Mouse (Mus musculus): ENCODE data around the gene Ankrd33b.

Gene Ankrd33b

DNA sequence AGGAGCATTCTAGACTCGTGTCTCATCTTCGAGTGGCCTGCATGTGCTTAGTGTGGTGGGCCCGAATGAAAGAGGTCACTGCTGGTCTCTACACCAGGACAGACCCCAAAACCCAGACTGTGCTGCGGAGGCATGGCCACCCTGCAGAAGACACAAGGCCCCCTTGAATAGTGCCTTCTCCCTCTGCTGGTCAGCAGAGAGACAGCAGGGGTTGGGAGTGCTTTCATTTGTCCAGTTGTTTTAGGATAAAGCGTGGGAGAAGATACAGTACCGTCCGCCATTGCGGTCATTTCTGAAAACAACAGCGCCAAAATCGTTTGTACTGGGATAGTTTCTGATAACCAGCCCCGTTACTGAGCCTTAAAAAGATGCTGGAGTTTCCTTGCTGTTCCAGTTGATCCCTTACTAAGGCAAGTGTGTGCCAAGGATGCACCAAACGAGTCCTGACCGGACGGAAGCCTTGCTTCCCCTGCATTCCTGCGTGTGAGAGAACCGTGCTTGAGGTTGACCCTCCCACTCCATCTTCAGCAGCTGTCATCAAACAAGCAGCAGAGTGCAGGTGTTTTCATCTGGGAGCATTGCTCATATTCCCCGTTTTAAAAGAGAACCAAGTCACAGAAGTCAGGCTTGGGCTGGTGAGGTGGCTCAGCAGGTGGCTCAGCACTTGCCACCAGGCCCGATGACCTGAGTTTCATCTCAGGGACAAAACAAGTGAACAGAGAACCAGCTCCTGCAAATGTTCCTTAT, 108.7 kb downstream of the Ankrd33b start:
- DNase-seq, result no peak

DNA sequence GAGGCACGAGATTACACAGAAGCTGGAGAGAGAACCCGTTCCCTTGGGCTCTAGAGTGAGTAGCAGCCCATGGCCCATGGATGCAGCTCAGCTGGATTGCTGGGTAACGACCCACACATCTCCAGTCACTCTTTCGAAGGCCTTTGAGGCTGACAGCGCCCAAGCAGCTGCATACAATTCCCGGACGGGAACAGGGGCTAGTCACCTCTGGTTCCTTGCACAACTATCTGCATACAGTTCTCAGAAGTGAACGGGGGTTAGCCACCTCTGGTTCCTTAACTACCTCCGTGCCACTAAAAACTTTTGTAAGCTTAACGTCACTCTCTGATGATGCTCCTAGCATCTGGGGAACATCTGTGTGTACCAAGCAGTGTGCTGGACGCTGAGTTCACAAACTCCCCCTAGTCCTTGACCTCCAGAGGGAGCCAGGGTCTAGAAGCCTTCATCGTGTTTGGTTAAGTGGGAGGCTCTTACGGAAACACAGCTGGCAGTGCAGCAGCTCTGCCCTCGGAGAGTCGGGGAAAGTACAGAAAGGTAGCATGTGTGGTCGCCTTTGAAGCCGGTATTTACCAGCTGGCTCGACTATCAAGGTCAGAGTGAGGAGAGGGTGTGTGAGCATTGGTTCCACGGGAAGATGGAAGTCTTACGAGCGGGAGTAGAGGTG, 109.4 kb downstream of the Ankrd33b start:
- no peak for DNase-seq

DNA sequence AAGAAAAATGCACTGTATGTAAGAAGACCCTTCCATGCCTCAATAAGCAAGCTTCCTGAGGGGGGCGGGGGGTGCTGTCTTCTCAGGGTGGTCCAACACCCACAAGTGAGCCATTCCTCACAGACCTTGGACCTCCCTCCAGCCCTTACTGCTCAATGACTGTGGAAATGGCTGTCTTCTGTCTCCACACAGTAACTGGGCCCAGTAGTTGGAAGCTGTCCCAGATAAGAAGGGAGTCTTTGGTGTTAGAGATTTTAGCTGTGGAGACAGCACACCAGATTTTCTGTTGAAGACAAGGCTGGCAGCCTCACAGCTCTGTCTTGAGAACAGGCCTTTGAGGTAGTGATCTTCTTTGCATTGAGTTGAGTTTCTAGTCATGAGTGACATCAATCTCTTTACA, 110.2 kb downstream of the Ankrd33b start:
- DNase-seq, result no peak

DNA sequence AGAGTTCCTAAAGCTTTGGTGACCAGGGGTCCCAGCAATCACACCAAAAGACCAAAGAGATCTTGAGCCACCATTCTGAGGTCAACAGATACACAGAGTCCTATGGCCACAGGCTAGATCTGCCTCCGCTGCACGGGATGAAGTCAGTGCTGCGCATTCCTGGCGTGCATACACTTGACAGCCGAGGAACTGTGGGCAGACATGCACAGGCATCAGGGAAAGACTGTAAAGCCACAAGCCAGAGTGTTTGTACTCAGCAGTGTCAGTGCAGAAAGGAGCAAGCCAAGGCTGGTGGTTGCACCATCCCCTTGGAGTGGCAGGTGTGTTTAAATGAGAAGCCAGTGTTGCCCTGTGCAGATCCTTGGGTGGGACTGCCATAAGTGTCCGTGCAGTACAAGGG, 111.8 kb downstream of the Ankrd33b start:
- no peak for DNase-seq

DNA sequence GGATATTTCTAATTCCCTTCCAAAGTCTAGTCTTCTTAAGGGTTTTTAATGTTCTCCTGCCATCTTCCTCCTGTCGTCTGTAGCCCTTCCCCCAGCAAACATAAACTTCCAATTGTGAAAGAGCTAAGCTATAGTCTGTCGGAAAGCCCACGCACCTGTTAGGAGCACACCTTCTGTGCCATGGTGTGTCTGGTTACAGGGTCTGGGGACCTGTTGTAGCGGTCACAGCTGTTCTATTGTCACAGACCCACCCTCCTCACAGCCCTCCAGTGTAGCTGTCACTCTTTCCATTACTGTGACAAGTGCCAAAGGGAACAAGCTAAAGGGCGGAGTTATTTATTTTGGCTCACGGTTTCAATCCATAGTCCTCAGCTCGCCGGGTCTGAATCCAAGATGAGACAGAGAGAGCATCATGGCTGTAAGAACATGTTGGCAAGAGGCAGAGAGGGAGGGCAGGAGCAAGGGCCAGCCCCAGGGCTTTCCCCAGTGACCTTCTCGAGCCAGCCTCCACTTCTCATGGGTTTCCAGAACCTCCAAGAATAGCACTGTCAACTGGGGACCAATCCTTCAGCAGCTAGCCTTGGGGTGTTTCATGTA, 112.5 kb downstream of the Ankrd33b start:
- DNase-seq, result no peak

DNA sequence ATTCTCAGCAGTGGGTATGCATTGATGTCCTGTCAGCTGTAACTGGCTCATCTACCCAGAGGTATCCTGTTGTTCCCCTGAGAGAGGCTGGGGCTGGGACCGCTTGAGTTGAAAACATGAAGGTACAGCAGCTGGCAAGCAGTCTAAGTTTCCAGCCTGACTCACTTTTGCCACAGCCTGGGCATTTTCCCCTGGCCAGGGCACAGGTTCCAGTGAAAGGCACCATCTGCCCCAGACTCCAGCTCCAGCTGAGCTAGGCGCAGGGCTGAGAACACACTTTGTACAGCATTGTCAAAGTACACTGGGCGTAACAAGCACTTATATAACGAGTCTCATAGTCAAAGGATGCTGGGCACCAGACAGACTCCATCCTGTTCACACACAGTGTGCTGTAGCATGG, 113.6 kb downstream of the Ankrd33b start:
- no peak for DNase-seq

DNA sequence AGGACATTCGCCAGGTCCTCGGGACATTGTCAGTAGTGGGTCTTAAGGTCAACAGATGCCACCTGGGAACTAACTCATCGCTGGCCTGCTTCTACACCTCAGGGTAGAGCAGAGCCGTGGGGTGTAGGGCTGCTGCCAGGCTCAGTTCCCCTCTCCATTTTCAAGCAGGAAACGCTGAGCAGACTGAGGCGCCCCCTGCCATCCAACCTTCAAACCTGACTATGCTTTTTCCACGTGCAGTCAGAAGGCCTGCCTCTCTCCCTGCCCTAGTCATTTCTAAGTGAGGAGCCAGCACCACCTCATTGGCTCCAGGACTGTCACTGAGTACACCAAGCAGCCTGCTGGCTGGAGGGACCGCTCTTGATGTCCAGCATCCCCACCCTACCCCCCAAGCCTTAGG, 114.1 kb downstream of the Ankrd33b start:
- no peak for DNase-seq

DNA sequence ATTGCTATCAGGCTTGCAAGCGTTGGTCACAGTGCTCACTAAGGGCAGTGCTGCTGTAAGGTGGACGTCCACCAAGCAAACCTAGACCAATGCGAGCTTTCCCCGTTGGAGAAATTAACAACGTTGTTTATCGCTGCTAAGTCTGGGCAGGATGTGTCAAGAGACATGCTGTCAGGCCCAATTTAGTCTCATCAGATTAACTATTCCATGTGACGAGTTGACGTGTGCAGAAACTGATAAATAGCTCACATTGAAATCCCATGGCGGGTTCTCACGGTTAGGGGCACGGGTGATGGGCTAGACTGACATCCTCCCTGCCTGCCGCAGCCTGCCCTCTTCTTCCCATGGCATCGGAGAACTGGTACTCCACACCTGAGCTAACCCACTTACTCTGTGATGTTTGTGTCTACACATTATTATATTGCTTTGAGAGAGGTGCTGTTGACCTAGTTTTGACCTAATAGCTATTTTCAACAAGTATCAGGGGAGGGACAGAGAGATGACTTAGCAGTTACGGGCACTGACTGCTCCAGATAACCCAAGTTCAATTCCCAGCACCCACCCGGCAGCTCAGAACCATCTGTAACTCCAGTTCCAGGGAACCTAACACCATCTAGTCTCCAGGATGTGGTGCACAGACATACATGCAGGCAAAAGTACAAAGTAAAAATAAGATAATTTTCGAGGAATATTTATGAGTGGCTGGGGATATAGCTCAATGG, 114.8 kb downstream of the Ankrd33b start:
- DNase-seq, result no peak

DNA sequence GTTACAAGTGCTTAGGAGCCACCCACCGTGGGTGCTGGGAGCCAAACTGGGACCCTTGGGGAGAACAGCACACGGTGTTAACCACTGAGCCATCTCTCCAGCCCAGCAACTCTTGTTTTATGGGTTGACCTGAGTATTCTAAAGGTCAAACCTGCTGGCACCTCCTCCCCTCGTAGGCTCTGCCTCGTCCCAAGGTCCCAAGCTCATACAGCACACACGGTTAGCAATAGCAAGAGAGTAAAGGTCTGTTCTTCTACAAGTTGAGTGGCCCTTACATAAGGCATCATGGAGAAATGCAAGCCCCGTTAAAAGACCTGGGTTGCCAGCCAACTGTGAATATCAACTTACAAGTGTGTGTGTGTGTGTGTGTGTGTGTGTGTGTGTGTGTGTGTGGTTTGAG, 116.3 kb downstream of the Ankrd33b start:
- DNase-seq, result no peak

DNA sequence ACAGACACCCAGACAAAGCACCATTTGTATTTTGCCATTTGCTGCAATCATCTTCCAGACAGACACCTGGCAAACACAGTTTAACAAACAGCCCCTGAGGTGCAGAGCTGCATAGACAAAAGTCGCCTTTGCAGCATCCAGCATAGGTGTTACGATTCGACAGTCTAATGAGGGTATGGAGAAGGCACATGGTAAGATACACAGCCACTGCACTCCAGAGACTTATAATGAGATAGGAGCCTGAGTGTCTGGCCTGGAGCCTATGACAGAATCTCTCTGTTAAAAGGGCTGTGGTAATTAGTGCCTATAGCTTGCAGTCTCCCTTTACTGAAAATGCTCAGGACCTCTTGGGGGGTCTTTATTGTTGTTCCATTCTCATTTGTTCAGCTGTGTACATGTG, 116.8 kb downstream of the Ankrd33b start:
- no peak for DNase-seq

DNA sequence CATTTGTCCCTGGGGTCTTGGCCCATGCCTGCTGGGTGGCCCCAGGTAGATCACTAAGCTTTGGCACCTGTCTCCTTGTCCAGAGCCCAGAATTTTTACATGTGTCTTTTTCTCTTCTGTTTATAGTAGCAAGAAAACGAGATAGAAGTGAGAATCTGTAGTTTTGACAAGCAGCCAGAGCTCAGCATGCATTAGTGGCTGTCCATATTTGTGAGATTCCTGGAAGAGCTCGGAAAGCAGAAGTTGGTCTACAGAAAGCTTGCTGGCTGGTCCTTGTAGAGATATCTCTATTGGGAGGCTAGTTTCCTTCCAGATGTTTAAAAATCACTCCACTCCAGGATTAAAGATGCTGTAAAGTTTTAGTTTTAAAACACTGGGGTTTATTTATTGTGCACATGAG, 117.5 kb downstream of the Ankrd33b start:
- DNase-seq, result no peak

DNA sequence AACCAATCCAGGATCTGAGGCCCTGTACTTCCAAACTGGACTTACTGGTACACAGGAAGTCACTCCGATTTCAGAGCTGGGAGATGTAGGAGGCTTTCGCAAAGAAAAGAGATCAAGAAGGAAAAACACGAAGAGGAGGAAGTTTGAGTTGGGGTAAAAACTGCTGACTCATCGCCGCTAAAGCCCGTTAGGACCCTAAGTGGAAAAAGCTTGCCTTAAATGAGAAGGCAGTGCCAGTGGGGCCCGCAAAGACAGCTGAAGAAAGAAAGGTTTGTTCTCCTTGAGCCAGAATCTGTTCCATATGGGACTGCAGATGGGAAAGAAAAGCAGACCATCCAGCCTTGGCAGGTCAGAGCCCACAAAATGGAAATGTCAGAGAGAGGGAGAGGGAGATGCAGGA, 118.6 kb downstream of the Ankrd33b start:
- no peak for DNase-seq

DNA sequence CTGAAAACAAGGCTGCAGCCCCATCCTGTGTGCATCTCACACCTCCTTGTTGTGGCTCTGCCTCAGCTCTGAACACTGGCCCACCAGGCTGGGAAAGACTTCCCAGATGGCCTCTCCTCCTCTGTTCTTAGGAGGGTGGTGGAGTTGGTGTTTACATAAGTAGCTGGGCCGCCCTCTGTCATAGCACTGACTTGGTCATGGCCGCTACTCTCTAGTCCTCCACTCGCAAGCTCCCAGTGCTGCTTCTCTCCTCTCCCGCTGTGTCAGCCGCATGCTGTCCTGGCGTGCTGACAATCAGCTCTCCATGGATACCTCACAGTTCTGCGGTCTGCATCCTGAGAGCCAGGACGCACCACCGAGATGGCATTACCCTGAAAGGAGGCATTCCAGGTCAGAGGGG, 120.5 kb downstream of the Ankrd33b start:
- DNase-seq, result peak; percentile 74

DNA sequence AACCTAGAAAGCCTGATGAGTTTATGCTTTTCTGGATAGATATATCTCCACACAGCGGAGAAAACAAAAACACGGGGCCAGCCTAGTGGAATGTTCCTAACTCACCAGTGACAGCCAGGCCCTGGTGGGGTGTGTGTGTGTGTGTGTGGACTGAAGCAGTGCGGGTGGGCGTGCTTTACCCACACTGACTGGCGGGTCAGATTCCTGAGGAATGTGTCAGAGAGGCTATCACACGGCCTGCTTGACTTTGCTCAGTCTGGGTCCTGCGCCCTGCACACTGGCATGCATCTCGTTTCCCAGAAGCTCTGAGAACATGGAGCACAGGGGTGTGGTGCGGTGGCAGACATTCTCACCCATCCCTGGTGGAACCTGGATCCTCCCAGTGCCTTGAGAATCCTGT, 121.6 kb downstream of the Ankrd33b start:
- DNase-seq, result no peak

DNA sequence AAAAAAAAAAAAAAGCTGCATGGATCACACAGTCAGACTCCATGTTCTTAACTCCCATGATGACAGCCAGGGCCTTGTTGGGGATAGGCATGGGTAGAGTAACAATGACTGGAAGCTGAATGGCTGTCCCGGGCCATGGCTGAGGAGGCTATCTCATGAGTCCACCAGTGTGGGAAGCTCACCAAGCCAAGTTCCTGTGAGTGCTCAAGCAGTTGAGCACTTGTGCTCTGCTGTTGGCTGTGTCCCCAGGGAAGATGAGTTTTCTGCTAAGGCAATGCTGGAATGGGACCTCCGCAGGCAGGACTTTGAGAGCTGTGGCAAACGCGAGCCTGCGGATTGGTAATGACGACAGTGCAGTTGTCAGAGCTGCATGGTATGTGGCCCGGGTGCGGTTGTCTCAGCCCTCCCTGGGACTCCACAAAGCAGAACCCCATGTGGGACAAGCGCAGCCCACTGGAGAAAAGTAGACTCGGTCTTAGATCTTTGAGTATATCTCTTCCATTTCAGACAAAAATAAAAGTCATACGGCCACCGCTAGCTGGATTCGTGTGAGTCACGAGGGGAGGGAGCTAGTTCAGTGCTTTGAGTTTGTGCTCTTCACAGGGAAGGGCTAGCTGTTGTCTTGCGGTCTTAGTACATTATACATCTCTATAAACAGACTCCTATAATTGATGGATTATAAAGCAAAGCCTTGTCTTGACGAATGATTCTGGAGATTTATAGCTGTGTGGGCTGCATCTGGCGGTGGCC, 122.7 kb downstream of the Ankrd33b start:
- no peak for DNase-seq

DNA sequence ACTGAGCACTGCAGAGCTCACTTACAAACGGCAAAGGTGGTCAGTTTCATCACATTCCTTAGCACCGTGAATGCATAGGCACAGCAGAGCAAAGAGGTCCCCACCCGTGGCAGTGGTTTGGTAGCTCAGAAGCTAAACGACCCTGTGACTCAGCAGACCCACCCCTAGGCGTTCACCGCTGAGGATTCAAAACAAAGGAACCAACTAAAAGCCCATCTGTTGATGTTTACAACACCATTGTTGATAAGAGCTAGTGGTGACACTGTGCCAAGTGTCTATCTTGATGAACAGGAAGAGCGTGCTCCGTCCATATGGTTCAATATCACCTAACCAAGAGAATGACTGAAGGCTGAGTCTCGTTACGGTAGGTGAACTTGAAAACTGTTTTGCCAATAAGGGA, 124.3 kb downstream of the Ankrd33b start:
- DNase-seq, result no peak
